Mouse (Mus musculus) forebrain, embryonic 14.5 days (tissue): Measurements from ENCODE around the gene Coq2. TPM values are rescaled to one million over a fixed set of nuclear protein-coding genes. Genes with fewer than 3 reads are reported as not detected.

Source experiments
- ATAC-seq: fragments of 200-750 bp; cut with Nextera tagmentation; 2 replicates; pipeline ENCODE4 v1.8.0; 2017; ENCODE audit warnings: mild to moderate bottlenecking, moderate library complexity
- DNase-seq: peaks from one replicate; pipeline ENCODE4 v3.0.0-alpha.2; 2015; ENCODE audit warnings: low spot score
- H3K27ac ChIP-seq: fragments of 300-500 bp; sonication (generic); 2 replicates; pipeline ENCODE4 v1.5.1; 2014; ENCODE audit warnings: low read depth, mild to moderate bottlenecking, control low read depth, low read length, moderate library complexity
- H3K27me3 ChIP-seq: fragments of 300-500 bp; sonication (generic); replicated peaks from 2 replicates; pipeline ENCODE4 v1.6.1; 2014; ENCODE audit warnings: low read length, control low read depth, mixed read lengths; ENCODE audit not compliant: control insufficient read depth, insufficient read depth
- H3K36me3 ChIP-seq: fragments of 300-500 bp; sonication (generic); 2 replicates; pipeline ENCODE4 v1.6.1; 2014; ENCODE audit warnings: low read length, control low read depth; ENCODE audit not compliant: control insufficient read depth, insufficient read depth
- H3K4me1 ChIP-seq: fragments of 300-500 bp; sonication (generic); 2 replicates; pipeline ENCODE4 v1.6.1; 2014; ENCODE audit warnings: antibody characterized with exemption, low read length, control low read depth; ENCODE audit not compliant: control insufficient read depth, insufficient read depth
- H3K4me2 ChIP-seq: fragments of 300-500 bp; sonication (generic); 2 replicates; pipeline ENCODE4 v1.6.1; 2014; ENCODE audit warnings: mild to moderate bottlenecking, control low read depth, low read length
- H3K4me3 ChIP-seq: fragments of 300-500 bp; sonication (generic); 2 replicates; pipeline ENCODE4 v1.5.1; 2014; ENCODE audit warnings: low read depth, low read length, control low read depth
- H3K9ac ChIP-seq: fragments of 300-500 bp; sonication (generic); 2 replicates; pipeline ENCODE4 v1.6.1; 2014; ENCODE audit warnings: mild to moderate bottlenecking, low read length, control low read depth, moderate library complexity
- H3K9me3 ChIP-seq: fragments of 300-500 bp; sonication (generic); replicated peaks from 2 replicates; pipeline ENCODE4 v1.6.1; 2016; ENCODE audit warnings: low read length, control low read depth, mixed read lengths; ENCODE audit not compliant: control insufficient read depth
- WGBS: fragments of 180-500 bp; shearing (Covaris S2); extraction: QIAGEN DNeasy Blood & Tissue Kit; methylation state at CpG from one replicate; pipeline ENCODE4 v1.1.7; 2014; 5-methylcytosine and 5-hydroxymethylcytosine counted together
- polyA plus RNA-seq: library from polyadenylated mRNA; unstranded; fragments of >200 nt; fragmentation: Nextera tagmentation; extraction: Ambion mirVana; gene quantifications from 2 replicates; pipeline ENCODE4 v1.2.1, GENCODE M21; 2014

Coq2 gene
- polyA plus RNA-seq, 1 experiment from 2014 or later, result 49.9 TPM

GRCm38 (mm10) chr5:100635908-100636307, 39.0 kb downstream of the Coq2 start:
- no peak overlapping the region for H3K9ac ChIP-seq
- no peaks in the 10 kb centered on the region for H3K36me3 ChIP-seq
- no peak overlapping the region for H3K4me2 ChIP-seq
- no peaks in the 10 kb centered on the region for H3K9me3 ChIP-seq
- H3K27me3 ChIP-seq, result no peaks in the 10 kb centered on the region
- DNase-seq (no peak), ATAC-seq (no peak)
- no peaks in the 10 kb centered on the region for H3K4me1 ChIP-seq
- H3K27ac ChIP-seq, result no peak overlapping the region
- WGBS, result 91% methylated on average over 4 of the region's 4 CpGs
- H3K4me3 ChIP-seq, result no peak overlapping the region

- ATAC-seq (no peak), DNase-seq (no peak)
- H3K9ac ChIP-seq, result no peak overlapping the region
- no peak overlapping the region for H3K27ac ChIP-seq
- no peaks in the 10 kb centered on the region for H3K9me3 ChIP-seq
- H3K4me2 ChIP-seq, result no peak overlapping the region
- H3K36me3 ChIP-seq, result no peaks in the 10 kb centered on the region
- no peak overlapping the region for H3K4me3 ChIP-seq
- no peaks in the 10 kb centered on the region for H3K4me1 ChIP-seq
- WGBS, result 86% methylated on average over 8 of the region's 8 CpGs
- H3K27me3 ChIP-seq, result no peaks in the 10 kb centered on the region
Measured at GRCm38 (mm10) chr5:100634885-100635478, 40.0 kb downstream of the Coq2 start.

- Histone ChIP-seq H3K4me1 (no peaks in the 10 kb centered on the region), H3K9me3 (no peaks in the 10 kb centered on the region), H3K4me2 (no peak overlapping the region), H3K9ac (no peak overlapping the region), H3K4me3 (no peak overlapping the region), H3K27ac (no peak overlapping the region), H3K27me3 (no peaks in the 10 kb centered on the region), H3K36me3 (no peaks in the 10 kb centered on the region)
- DNase-seq (no peak), ATAC-seq (no peak)
- 87% methylated on average over 8 of the region's 8 CpGs for WGBS
Measured at GRCm38 (mm10) chr5:100632540-100633129, 42.3 kb downstream of the Coq2 start.

- whole genome bisulfite sequencing, result 92% methylated on average over 4 of the region's 4 CpGs
- no peak overlapping the region for H3K4me2 ChIP-seq
- H3K27me3 ChIP-seq, result no peaks in the 10 kb centered on the region
- no peak overlapping the region for H3K27ac ChIP-seq
- ATAC-seq (no peak), DNase-seq (no peak)
- H3K36me3 ChIP-seq, result no peaks in the 10 kb centered on the region
- H3K4me1 ChIP-seq, result no peaks in the 10 kb centered on the region
- H3K4me3 ChIP-seq, result no peak overlapping the region
- H3K9me3 ChIP-seq, result no peaks in the 10 kb centered on the region
- H3K9ac ChIP-seq, result no peak overlapping the region
Measured at GRCm38 (mm10) chr5:100628807-100629206, 46.1 kb downstream of the Coq2 start.

- no peaks in the 10 kb centered on the region for H3K9me3 ChIP-seq
- 72% methylated on average over 6 of the region's 6 CpGs for WGBS
- ATAC-seq, result no peak
- H3K27me3 ChIP-seq, result no peaks in the 10 kb centered on the region
- no peak overlapping the region for H3K4me3 ChIP-seq
- H3K4me1 ChIP-seq, result no peaks in the 10 kb centered on the region
- no peaks in the 10 kb centered on the region for H3K36me3 ChIP-seq
- no peak for DNase-seq
- H3K4me2 ChIP-seq, result no peak overlapping the region
- H3K27ac ChIP-seq, result no peak overlapping the region
- no peak overlapping the region for H3K9ac ChIP-seq
Measured at GRCm38 (mm10) chr5:100626526-100626925, 48.4 kb downstream of the Coq2 start.

GRCm38 (mm10) chr5:100624743-100625360, 50.1 kb downstream of the Coq2 start:
- 81% methylated on average over 9 of the region's 9 CpGs for WGBS
- H3K4me2 ChIP-seq, result no peak overlapping the region
- no peaks in the 10 kb centered on the region for H3K36me3 ChIP-seq
- no peak overlapping the region for H3K9ac ChIP-seq
- no peaks in the 10 kb centered on the region for H3K27me3 ChIP-seq
- no peaks in the 10 kb centered on the region for H3K9me3 ChIP-seq
- DNase-seq (no peak), ATAC-seq (no peak)
- no peaks in the 10 kb centered on the region for H3K4me1 ChIP-seq
- H3K27ac ChIP-seq, result no peak overlapping the region
- H3K4me3 ChIP-seq, result no peak overlapping the region

- H3K9me3 ChIP-seq, result no peaks in the 10 kb centered on the region
- no peaks in the 10 kb centered on the region for H3K36me3 ChIP-seq
- no peak overlapping the region for H3K4me3 ChIP-seq
- ATAC-seq (no peak), DNase-seq (no peak)
- no peak overlapping the region for H3K4me2 ChIP-seq
- H3K27ac ChIP-seq, result no peak overlapping the region
- H3K27me3 ChIP-seq, result no peaks in the 10 kb centered on the region
- H3K9ac ChIP-seq, result no peak overlapping the region
- H3K4me1 ChIP-seq, result no peaks in the 10 kb centered on the region
- 87% methylated on average over 12 of the region's 12 CpGs for WGBS
Measured at GRCm38 (mm10) chr5:100622509-100623163, 52.3 kb downstream of the Coq2 start.

- Histone ChIP-seq H3K36me3 (no peaks in the 10 kb centered on the region), H3K9me3 (no peaks in the 10 kb centered on the region), H3K9ac (no peak overlapping the region), H3K4me1 (no peaks in the 10 kb centered on the region), H3K4me3 (no peak overlapping the region), H3K27ac (no peak overlapping the region), H3K27me3 (no peaks in the 10 kb centered on the region), H3K4me2 (no peak overlapping the region)
- DNase-seq (no peak), ATAC-seq (no peak)
- WGBS, result 66% methylated on average over 8 of the region's 8 CpGs
Measured at GRCm38 (mm10) chr5:100621876-100622508, 52.9 kb downstream of the Coq2 start.
